Mouse (Mus musculus): ENCODE measurements around the gene Mgat3.

DNA sequence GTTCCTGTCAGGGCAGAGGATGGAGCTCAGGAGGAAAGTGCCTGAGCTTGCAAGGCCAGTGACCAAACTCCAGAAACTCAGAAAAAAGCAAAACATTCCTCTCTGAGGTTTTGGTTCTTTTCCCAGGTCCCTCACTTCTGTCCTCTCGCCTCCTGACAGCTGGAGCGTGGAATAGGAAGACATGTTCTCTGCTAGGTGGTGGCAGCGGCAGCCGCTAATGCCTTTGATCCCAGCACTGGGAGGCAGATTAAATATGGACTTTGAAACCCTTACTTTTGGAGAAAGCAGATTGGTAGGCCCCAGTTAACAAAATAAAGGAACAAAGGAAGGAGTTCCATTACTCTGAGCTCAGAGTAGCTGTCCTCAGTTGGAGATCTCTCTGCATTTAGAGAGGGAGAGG is 34.9 kb downstream of the Mgat3 start:
- TF ChIP-seq CTCF (IDR thresholded peaks at IDR 0.05; ENCODE audit: borderline replicate concordance, extremely low read depth, insufficient read depth, insufficient read length) (no peak), POLR2A (IDR thresholded peaks at IDR 0.05; ENCODE audit: borderline replicate concordance, extremely low read depth, insufficient read depth, insufficient read length, poor library complexity, severe bottlenecking) (no peak)
